Mouse (Mus musculus): ENCODE results near the gene Cit. TPM values are rescaled to one million over a fixed set of nuclear protein-coding genes. Genes with fewer than 3 reads are reported as not detected.

The Cit gene
- polyA plus RNA-seq, 1 experiment from 2014 or later, result 11.7 TPM

- peaks cover 4% of the 10 kb centered on the region for H3K27me3 ChIP-seq
- POLR2A ChIA-PET, result no interaction called here
Observed at GRCm38 (mm10) chr5:115835291-115835690, 9.8 kb upstream of the Cit start.

GRCm38 (mm10) chr5:115838059-115838458 lies 7.0 kb upstream of the Cit start:
- CTCF ChIA-PET, result no interaction called here
- DNase-seq (ENCODE audit: low read depth, low spot score) (peak; percentile 48), ATAC-seq (peak; percentile 15)
- in situ Hi-C loops (cut with MboI; ENCODE audit: low pct_unique_long_range_greater_than_20kb), result no loop called here
- POLR2A ChIA-PET, result no interaction called here
- TF ChIP-seq CTCF (IDR thresholded peaks at IDR 0.05), result no peak
- H3K27me3 ChIP-seq, result no peaks in the 10 kb centered on the region

More at GRCm38 (mm10) chr5:115835291-115835690, 9.8 kb upstream of the Cit start:
- in situ Hi-C loops (cut with MboI; ENCODE audit: low pct_unique_long_range_greater_than_20kb), result no loop called here
- CTCF ChIA-PET, result interaction anchor here (1.1 to 1.8 kb wide), 3 partner anchors 12 to 184 kb away, joined by 3 to 6 read pairs (median 3); no protein-coding TSS in a partner anchor
- peak; percentile 71 for TF ChIP-seq CTCF (IDR thresholded peaks at IDR 0.05)
- no peak for ATAC-seq
- DNase-seq (ENCODE audit: low read depth, low spot score), result no peak

GRCm38 (mm10) chr5:115840453-115840852 lies 4.6 kb upstream of the Cit start:
- in situ Hi-C loops (cut with MboI; ENCODE audit: low pct_unique_long_range_greater_than_20kb), result no loop called here
- CTCF ChIA-PET, result no interaction called here
- ATAC-seq, result no peak
- POLR2A ChIA-PET, result no interaction called here
- TF ChIP-seq CTCF (IDR thresholded peaks at IDR 0.05), result no peak
- H3K27me3 ChIP-seq, result no peaks in the 10 kb centered on the region
- DNase-seq (ENCODE audit: low read depth, low spot score), result no peak

- in situ Hi-C loops (cut with MboI; ENCODE audit: low pct_unique_long_range_greater_than_20kb), result no loop called here
Observed at GRCm38 (mm10) chr5:115840946-115841775, 3.9 kb upstream of the Cit start.

GRCm38 (mm10) chr5:115844368-115844765 lies 711 bp upstream of the Cit start:
- H3K27me3 ChIP-seq, result no peaks in the 10 kb centered on the region
- no peak for TF ChIP-seq CTCF (IDR thresholded peaks at IDR 0.05)
- CTCF ChIA-PET, result no interaction called here
- DNase-seq (ENCODE audit: low read depth, low spot score) (no peak), ATAC-seq (no peak)
- POLR2A ChIA-PET, result no interaction called here
- in situ Hi-C loops (cut with MboI; ENCODE audit: low pct_unique_long_range_greater_than_20kb), result no loop called here

More at GRCm38 (mm10) chr5:115840946-115841775, 3.9 kb upstream of the Cit start:
- DNase-seq (ENCODE audit: low read depth, low spot score), result no peak
- ATAC-seq, result no peak
- no peak for TF ChIP-seq CTCF (IDR thresholded peaks at IDR 0.05)
- ChIA-PET CTCF (no interaction called here), POLR2A (no interaction called here)
- H3K27me3 ChIP-seq, result no peaks in the 10 kb centered on the region

GRCm38 (mm10) chr5:115845635-115846174 lies 627 bp downstream of the Cit start:
- ChIA-PET CTCF (no interaction called here), POLR2A (interaction anchor here (1.0 kb wide), 1 partner anchor 12 kb away, joined by 4 read pairs; no protein-coding TSS in a partner anchor)
- in situ Hi-C loops (cut with MboI; ENCODE audit: low pct_unique_long_range_greater_than_20kb), result no loop called here
- no peaks in the 10 kb centered on the region for H3K27me3 ChIP-seq
- ATAC-seq (no peak), DNase-seq (ENCODE audit: low read depth, low spot score) (no peak)
- no peak for TF ChIP-seq CTCF (IDR thresholded peaks at IDR 0.05)

- POLR2A ChIA-PET, result interaction anchor here (0.6 to 1.2 kb wide), 2 partner anchors 63 to 197 kb away, joined by 3 to 4 read pairs; no protein-coding TSS in a partner anchor
- ATAC-seq (no peak), DNase-seq (ENCODE audit: low read depth, low spot score) (no peak)
- H3K27me3 ChIP-seq, result no peaks in the 10 kb centered on the region
- TF ChIP-seq CTCF (IDR thresholded peaks at IDR 0.05), result no peak
- in situ Hi-C loops (cut with MboI; ENCODE audit: low pct_unique_long_range_greater_than_20kb), result no loop called here
- CTCF ChIA-PET, result no interaction called here
Observed at GRCm38 (mm10) chr5:115847166-115847565, 2.1 kb downstream of the Cit start.

GRCm38 (mm10) chr5:115848463-115848862 lies 3.4 kb downstream of the Cit start:
- CTCF ChIA-PET, result no interaction called here
- POLR2A ChIA-PET, result interaction anchor here (0.5 to 1.2 kb wide), 3 partner anchors 13 to 198 kb away, joined by 3 to 4 read pairs (median 3); no protein-coding TSS in a partner anchor
- no peak for TF ChIP-seq CTCF (IDR thresholded peaks at IDR 0.05)
- H3K27me3 ChIP-seq, result no peaks in the 10 kb centered on the region
- peak; percentile 68 for DNase-seq (ENCODE audit: low read depth, low spot score)
- ATAC-seq, result no peak
- in situ Hi-C loops (cut with MboI; ENCODE audit: low pct_unique_long_range_greater_than_20kb), result no loop called here

- TF ChIP-seq CTCF (IDR thresholded peaks at IDR 0.05), result no peak
- ChIA-PET CTCF (interaction anchor here (1.3 to 1.4 kb wide), 2 partner anchors 10 to 80 kb away, joined by 3 read pairs; no protein-coding TSS in a partner anchor), POLR2A (interaction anchor here (0.6 kb wide), 1 partner anchor 109 kb away, joined by 6 read pairs; no protein-coding TSS in a partner anchor)
- in situ Hi-C loops (cut with MboI; ENCODE audit: low pct_unique_long_range_greater_than_20kb), result no loop called here
- DNase-seq (ENCODE audit: low read depth, low spot score), result no peak
- no peaks in the 10 kb centered on the region for H3K27me3 ChIP-seq
- ATAC-seq, result no peak
Observed at GRCm38 (mm10) chr5:115849263-115849829, 4.3 kb downstream of the Cit start.

GRCm38 (mm10) chr5:115850250-115851028 lies 5.4 kb downstream of the Cit start:
- in situ Hi-C loops (cut with MboI; ENCODE audit: low pct_unique_long_range_greater_than_20kb), result no loop called here
- ChIA-PET POLR2A (interaction anchor here (0.6 kb wide), 1 partner anchor 52 kb away, joined by 4 read pairs; no protein-coding TSS in a partner anchor), CTCF (interaction anchor here (1.3 to 1.4 kb wide), 2 partner anchors 9 to 79 kb away, joined by 3 read pairs; no protein-coding TSS in a partner anchor)
- ATAC-seq, result no peak
- no peak for TF ChIP-seq CTCF (IDR thresholded peaks at IDR 0.05)
- DNase-seq (ENCODE audit: low read depth, low spot score), result no peak
- H3K27me3 ChIP-seq, result no peaks in the 10 kb centered on the region
